Mouse (Mus musculus) frontal cortex, postnatal 10 days (tissue): Measurements from ENCODE around the gene Ccn1.
A peak's percentile ranks its signal among the peaks of the same experiment; 100 is the strongest.

Experiments
- DNase-seq, 2 experiments: peaks; one replicate each; pipeline ENCODE4 v3.0.0; 2022; ENCODE audit warnings: low spot score in 2 of 2, mixed read lengths in 1 of 2

Gene Ccn1

GRCm38 (mm10) chr3:145650298-145651011 is 674 bp upstream of the Ccn1 start:
- DNase-seq = peak in 1 of 2 experiments; percentile 36

- DNase-seq = peak in 1 of 2 experiments; percentile 42
Measured at GRCm38 (mm10) chr3:145648991-145649851, 560 bp downstream of the Ccn1 start.

GRCm38 (mm10) chr3:145648097-145648931 is 1.5 kb downstream of the Ccn1 start:
- DNase-seq = no peak

- no peak for DNase-seq
Measured at GRCm38 (mm10) chr3:145647416-145647815, 2.4 kb downstream of the Ccn1 start.

GRCm38 (mm10) chr3:145646666-145647065 is 3.1 kb downstream of the Ccn1 start:
- DNase-seq = no peak

- DNase-seq = no peak
Measured at GRCm38 (mm10) chr3:145646009-145646408, 3.8 kb downstream of the Ccn1 start.

- DNase-seq = no peak
Measured at GRCm38 (mm10) chr3:145645463-145645862, 4.3 kb downstream of the Ccn1 start.

GRCm38 (mm10) chr3:145642861-145643260 is 6.9 kb downstream of the Ccn1 start:
- DNase-seq = no peak

- DNase-seq = no peak
Measured at GRCm38 (mm10) chr3:145641878-145642277, 7.9 kb downstream of the Ccn1 start.

- DNase-seq = no peak
Measured at GRCm38 (mm10) chr3:145641036-145641685, 8.6 kb downstream of the Ccn1 start.

GRCm38 (mm10) chr3:145640583-145640982 is 9.2 kb downstream of the Ccn1 start:
- no peak for DNase-seq

- no peak for DNase-seq
Measured at GRCm38 (mm10) chr3:145640170-145640569, 9.6 kb downstream of the Ccn1 start.

- DNase-seq = no peak
Measured at GRCm38 (mm10) chr3:145634002-145634710, 15.6 kb downstream of the Ccn1 start.

- no peak for DNase-seq
Measured at GRCm38 (mm10) chr3:145632888-145633287, 16.9 kb downstream of the Ccn1 start.

- DNase-seq = no peak
Measured at GRCm38 (mm10) chr3:145628643-145629042, 21.1 kb downstream of the Ccn1 start.

GRCm38 (mm10) chr3:145627830-145628229 is 22.0 kb downstream of the Ccn1 start:
- DNase-seq = no peak

GRCm38 (mm10) chr3:145626063-145626462 is 23.7 kb downstream of the Ccn1 start:
- DNase-seq = no peak

GRCm38 (mm10) chr3:145625546-145625945 is 24.2 kb downstream of the Ccn1 start:
- DNase-seq = no peak

- no peak for DNase-seq
Measured at GRCm38 (mm10) chr3:145624786-145625185, 25.0 kb downstream of the Ccn1 start.

- DNase-seq = no peak
Measured at GRCm38 (mm10) chr3:145623047-145623446, 26.7 kb downstream of the Ccn1 start.

GRCm38 (mm10) chr3:145621209-145621608 is 28.6 kb downstream of the Ccn1 start:
- DNase-seq = no peak
